Mouse (Mus musculus) forebrain, embryonic 16.5 days (tissue): ENCODE measurements around the gene Acyp2. TPM values are rescaled to one million over a fixed set of nuclear protein-coding genes. Genes with fewer than 3 reads are reported as not detected.

Source experiments
- ATAC-seq: fragments of 200-750 bp; cut with Nextera tagmentation; 2 replicates; pipeline ENCODE4 v1.8.0; 2017; ENCODE audit warnings: mild to moderate bottlenecking, moderate library complexity
- H3K27ac ChIP-seq: fragments of 300-500 bp; sonication (generic); 2 replicates; pipeline ENCODE4 v1.5.1; 2014; ENCODE audit warnings: low read length, control low read depth
- H3K27me3 ChIP-seq: fragments of 300-500 bp; sonication (generic); replicated peaks from 2 replicates; pipeline ENCODE4 v1.6.1; 2014; ENCODE audit warnings: low read length; ENCODE audit not compliant: control insufficient read depth, insufficient read depth
- H3K36me3 ChIP-seq: fragments of 300-500 bp; sonication (generic); 2 replicates; pipeline ENCODE4 v1.6.1; 2014; ENCODE audit not compliant: control insufficient read depth, insufficient read depth
- H3K4me1 ChIP-seq: fragments of 300-500 bp; sonication (generic); replicated peaks from 2 replicates; pipeline ENCODE4 v1.6.1; 2014; ENCODE audit warnings: low read length; ENCODE audit not compliant: control insufficient read depth, insufficient read depth
- H3K4me2 ChIP-seq: fragments of 300-500 bp; sonication (generic); 2 replicates; pipeline ENCODE4 v1.6.1; 2014; ENCODE audit warnings: mild to moderate bottlenecking, low read length, control low read depth
- H3K4me3 ChIP-seq: fragments of 300-500 bp; sonication (generic); replicated peaks from 2 replicates; pipeline ENCODE4 v1.5.1; 2014; ENCODE audit warnings: mild to moderate bottlenecking, low read length, control low read depth
- H3K9ac ChIP-seq: fragments of 300-500 bp; sonication (generic); replicated peaks from 2 replicates; pipeline ENCODE4 v1.6.1; 2014; ENCODE audit warnings: low read depth, low read length, control low read depth
- H3K9me3 ChIP-seq: fragments of 300-500 bp; sonication (generic); 2 replicates; pipeline ENCODE4 v1.6.1; 2016; ENCODE audit warnings: low read length; ENCODE audit not compliant: control insufficient read depth
- WGBS: fragments of 180-500 bp; shearing (Covaris S2); extraction: QIAGEN DNeasy Blood & Tissue Kit; methylation state at CpG from one replicate; pipeline ENCODE4 v1.1.7; 2014; 5-methylcytosine and 5-hydroxymethylcytosine counted together
- polyA plus RNA-seq: library from polyadenylated mRNA; unstranded; fragments of >200 nt; fragmentation: Nextera tagmentation; extraction: Ambion mirVana; gene quantifications from 2 replicates; pipeline ENCODE4 v1.2.1, GENCODE M21; 2015

Gene Acyp2
- polyA plus RNA-seq, 1 experiment from 2014 or later: 10.1 TPM

- H3K4me1 ChIP-seq: no peaks in the 10 kb centered on the region
- 97% methylated on average over 1 of the region's 1 CpGs for WGBS
Measured at GRCm38 (mm10) chr11:30609247-30609646, 40.1 kb downstream of the Acyp2 start.

DNA sequence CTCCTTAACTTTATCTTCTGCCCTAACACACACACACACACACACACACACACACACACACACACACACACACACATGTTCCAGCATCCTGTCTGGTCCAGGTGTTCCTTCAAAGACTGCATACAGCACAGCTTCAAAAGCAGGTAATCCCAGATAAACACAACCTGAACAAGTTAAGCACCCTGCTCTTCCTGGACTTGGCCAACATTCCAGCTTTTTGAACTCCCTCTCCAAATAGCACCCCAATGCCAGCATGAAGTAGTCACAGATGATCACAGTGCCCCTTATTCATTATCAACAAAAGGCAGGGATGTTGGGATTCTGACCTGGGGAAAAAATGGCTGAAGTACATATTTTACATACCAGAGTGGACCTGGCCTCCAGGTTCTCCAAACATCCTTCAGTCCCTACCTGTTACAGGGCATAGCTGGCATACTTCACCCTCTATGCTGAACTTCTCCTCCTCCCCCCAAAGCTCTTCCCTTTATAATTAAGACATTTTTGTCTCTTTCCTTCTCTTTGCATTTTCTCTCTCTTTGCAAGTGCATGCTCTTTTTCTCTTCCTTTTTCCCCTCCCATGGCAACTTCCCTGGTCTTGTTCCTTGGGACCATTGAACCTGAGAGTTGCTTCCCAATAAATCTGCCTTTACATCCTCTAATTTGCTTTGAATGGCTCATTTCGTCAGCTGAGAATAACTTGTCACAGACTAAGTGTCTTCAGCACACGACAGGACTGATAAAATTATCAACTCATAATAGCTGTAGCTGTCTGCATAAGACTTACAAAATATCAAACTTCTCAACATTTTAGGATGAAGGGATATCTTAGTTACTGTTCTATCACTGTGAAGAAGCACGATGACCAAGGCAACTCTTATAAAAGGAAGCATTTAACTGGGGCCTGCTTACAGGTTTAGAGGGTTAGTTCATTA is 41.5 kb downstream of the Acyp2 start:
- no peak overlapping the region for H3K27ac ChIP-seq
- H3K4me3 ChIP-seq: no peak overlapping the region
- no peaks in the 10 kb centered on the region for H3K9me3 ChIP-seq
- WGBS: 74% methylated on average over 3 of the region's 3 CpGs
- no peaks in the 10 kb centered on the region for H3K27me3 ChIP-seq
- ATAC-seq: no peak
- no peak overlapping the region for H3K4me2 ChIP-seq
- no peaks in the 10 kb centered on the region for H3K36me3 ChIP-seq
- H3K4me1 ChIP-seq: no peaks in the 10 kb centered on the region
- no peak overlapping the region for H3K9ac ChIP-seq

More at GRCm38 (mm10) chr11:30609247-30609646, 40.1 kb downstream of the Acyp2 start:
- no peaks in the 10 kb centered on the region for H3K27me3 ChIP-seq
- no peaks in the 10 kb centered on the region for H3K9me3 ChIP-seq
- no peak overlapping the region for H3K9ac ChIP-seq
- H3K36me3 ChIP-seq: no peaks in the 10 kb centered on the region
- H3K4me3 ChIP-seq: no peak overlapping the region
- H3K27ac ChIP-seq: no peak overlapping the region
- no peak for ATAC-seq
- H3K4me2 ChIP-seq: no peak overlapping the region

- Histone ChIP-seq H3K4me1 (no peaks in the 10 kb centered on the region), H3K9ac (no peak overlapping the region), H3K36me3 (no peaks in the 10 kb centered on the region), H3K27ac (no peak overlapping the region), H3K4me2 (no peak overlapping the region), H3K27me3 (no peaks in the 10 kb centered on the region), H3K9me3 (no peaks in the 10 kb centered on the region), H3K4me3 (no peak overlapping the region)
- no peak for ATAC-seq
- 68% methylated on average over 3 of the region's 3 CpGs for WGBS
Measured at GRCm38 (mm10) chr11:30597259-30597658, 52.1 kb downstream of the Acyp2 start.

DNA sequence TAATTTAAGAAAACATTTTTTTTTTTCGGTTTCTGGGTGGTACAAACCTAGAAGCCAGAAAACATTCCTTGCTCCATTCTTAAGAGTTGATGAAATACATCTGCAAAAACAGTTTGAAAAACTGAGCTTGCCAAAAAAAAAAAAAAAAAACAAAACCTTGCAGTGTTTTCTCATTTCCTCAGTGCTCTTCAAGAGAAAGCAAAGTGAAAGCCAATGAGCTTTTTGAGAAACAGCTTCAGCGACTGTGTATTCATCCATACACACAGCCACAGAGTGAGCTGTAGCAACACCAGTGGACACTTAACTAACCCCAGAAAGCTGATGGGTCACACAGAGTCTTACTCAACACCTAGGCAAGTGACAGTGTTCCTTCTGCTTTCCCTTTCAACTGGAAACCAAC is 69.4 kb downstream of the Acyp2 start:
- Histone ChIP-seq H3K27me3 (no peaks in the 10 kb centered on the region), H3K9ac (no peak overlapping the region), H3K4me3 (no peak overlapping the region), H3K27ac (no peak overlapping the region), H3K4me1 (no peaks in the 10 kb centered on the region), H3K4me2 (no peak overlapping the region), H3K9me3 (0 out of 2 replicates have a peak, but pooled peaks cover 6% of the 10 kb centered on the region), H3K36me3 (no peaks in the 10 kb centered on the region)
- 79% methylated on average over 2 of the region's 2 CpGs for WGBS
- ATAC-seq: no peak

DNA sequence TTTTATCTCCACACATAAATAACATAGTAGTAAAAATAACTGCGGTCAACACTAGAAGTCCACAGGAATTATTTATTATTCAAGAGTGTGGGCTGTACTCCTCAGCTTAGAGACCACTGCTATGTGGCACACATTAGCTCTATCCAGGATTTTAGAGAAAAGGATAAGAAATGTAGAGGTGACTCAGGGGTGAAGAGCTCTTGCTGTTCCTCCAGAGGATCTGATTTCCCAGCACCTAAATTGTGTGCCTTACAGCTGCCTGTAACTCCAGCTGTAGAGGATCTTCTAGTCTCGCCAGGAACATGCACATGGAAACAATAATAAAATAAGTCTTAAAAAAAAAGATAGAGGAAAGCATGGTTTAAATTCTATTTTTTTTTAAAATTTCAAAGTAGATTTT is 70.5 kb downstream of the Acyp2 start:
- ATAC-seq: no peak
- WGBS: 88% methylated on average over 2 of the region's 2 CpGs

GRCm38 (mm10) chr11:30572790-30573395 is 76.5 kb downstream of the Acyp2 start:
- WGBS: 93% methylated on average over 15 of the region's 15 CpGs
- H3K27ac ChIP-seq: no peak overlapping the region
- no peak overlapping the region for H3K9ac ChIP-seq
- H3K4me1 ChIP-seq: no peaks in the 10 kb centered on the region
- no peak overlapping the region for H3K4me3 ChIP-seq
- ATAC-seq: no peak
- no peaks in the 10 kb centered on the region for H3K27me3 ChIP-seq
- no peaks in the 10 kb centered on the region for H3K9me3 ChIP-seq
- H3K4me2 ChIP-seq: no peak overlapping the region
- H3K36me3 ChIP-seq: no peaks in the 10 kb centered on the region

More for the DNA sequence above, 70.5 kb downstream of the Acyp2 start:
- H3K4me2 ChIP-seq: no peak overlapping the region
- no peak overlapping the region for H3K9ac ChIP-seq
- H3K27me3 ChIP-seq: no peaks in the 10 kb centered on the region
- H3K4me3 ChIP-seq: no peak overlapping the region
- no peak overlapping the region for H3K27ac ChIP-seq
- H3K9me3 ChIP-seq: 0 out of 2 replicates have a peak, but pooled peaks cover 6% of the 10 kb centered on the region
- H3K4me1 ChIP-seq: no peaks in the 10 kb centered on the region
- H3K36me3 ChIP-seq: no peaks in the 10 kb centered on the region

DNA sequence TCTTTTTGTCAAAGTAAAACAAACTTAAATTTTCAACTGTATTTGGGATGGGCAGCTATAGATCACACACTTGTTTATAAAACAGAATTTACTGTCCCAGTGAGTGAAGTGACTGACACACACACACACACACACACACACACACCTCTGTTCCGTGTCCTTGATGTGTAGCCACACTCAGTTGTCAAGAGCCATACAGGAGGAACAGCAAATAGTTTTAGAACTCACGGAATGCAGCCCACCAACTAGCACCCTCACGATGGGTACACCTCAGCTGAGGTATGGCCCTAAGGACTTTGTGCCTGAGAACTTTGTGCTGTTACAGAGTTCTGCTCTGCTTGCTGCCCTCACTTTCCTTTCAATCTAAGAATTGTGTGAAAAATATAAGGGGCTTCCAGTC is 78.8 kb downstream of the Acyp2 start:
- H3K4me3 ChIP-seq: no peak overlapping the region
- no peaks in the 10 kb centered on the region for H3K36me3 ChIP-seq
- no peak overlapping the region for H3K9ac ChIP-seq
- no peak overlapping the region for H3K4me2 ChIP-seq
- WGBS: 95% methylated on average over 3 of the region's 3 CpGs
- ATAC-seq: no peak
- no peaks in the 10 kb centered on the region for H3K4me1 ChIP-seq
- no peaks in the 10 kb centered on the region for H3K27me3 ChIP-seq
- no peak overlapping the region for H3K27ac ChIP-seq
- H3K9me3 ChIP-seq: no peaks in the 10 kb centered on the region

DNA sequence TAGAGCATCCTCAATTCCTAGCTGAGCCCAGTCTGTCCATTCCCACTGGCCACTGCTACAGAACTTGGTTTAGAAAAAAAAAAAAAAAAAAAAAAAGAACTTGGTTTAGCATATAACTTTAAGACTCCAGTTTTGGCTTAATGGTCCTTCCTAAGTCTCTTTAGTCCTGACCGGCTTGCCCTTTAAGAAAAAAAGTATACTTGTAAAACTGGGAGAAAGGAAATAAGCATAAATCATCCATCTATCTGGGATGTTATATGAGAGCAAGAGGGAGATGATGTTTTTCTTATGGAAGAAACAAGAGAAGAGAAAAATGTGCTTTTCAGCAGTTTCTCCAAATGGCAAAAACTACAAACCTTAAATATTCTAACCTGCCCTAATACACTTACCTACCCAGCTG is 89.2 kb downstream of the Acyp2 start:
- no peak overlapping the region for H3K4me2 ChIP-seq
- no peaks in the 10 kb centered on the region for H3K4me1 ChIP-seq
- H3K36me3 ChIP-seq: no peaks in the 10 kb centered on the region
- 91% methylated on average over 1 of the region's 1 CpGs for WGBS
- H3K9me3 ChIP-seq: no peaks in the 10 kb centered on the region
- H3K4me3 ChIP-seq: no peak overlapping the region
- H3K9ac ChIP-seq: no peak overlapping the region
- no peak overlapping the region for H3K27ac ChIP-seq
- ATAC-seq: no peak
- no peaks in the 10 kb centered on the region for H3K27me3 ChIP-seq

- Histone ChIP-seq H3K27me3 (no peaks in the 10 kb centered on the region), H3K9me3 (no peaks in the 10 kb centered on the region), H3K27ac (no peak overlapping the region), H3K4me1 (no peaks in the 10 kb centered on the region), H3K36me3 (no peaks in the 10 kb centered on the region), H3K4me3 (no peak overlapping the region), H3K4me2 (no peak overlapping the region), H3K9ac (no peak overlapping the region)
- 67% methylated on average over 1 of the region's 1 CpGs for WGBS
- peak; percentile 52; the same call in 1 of the 2 replicates for ATAC-seq
Measured at GRCm38 (mm10) chr11:30553408-30553807, 96.0 kb downstream of the Acyp2 start.
